Mouse (Mus musculus): Measurements from ENCODE around the gene Tns2. TPM values are rescaled to one million over a fixed set of nuclear protein-coding genes. Genes with fewer than 3 reads are reported as not detected.

Gene Tns2
- polyA plus RNA-seq, 1 experiment from 2014 or later, result 8.9 TPM

DNA sequence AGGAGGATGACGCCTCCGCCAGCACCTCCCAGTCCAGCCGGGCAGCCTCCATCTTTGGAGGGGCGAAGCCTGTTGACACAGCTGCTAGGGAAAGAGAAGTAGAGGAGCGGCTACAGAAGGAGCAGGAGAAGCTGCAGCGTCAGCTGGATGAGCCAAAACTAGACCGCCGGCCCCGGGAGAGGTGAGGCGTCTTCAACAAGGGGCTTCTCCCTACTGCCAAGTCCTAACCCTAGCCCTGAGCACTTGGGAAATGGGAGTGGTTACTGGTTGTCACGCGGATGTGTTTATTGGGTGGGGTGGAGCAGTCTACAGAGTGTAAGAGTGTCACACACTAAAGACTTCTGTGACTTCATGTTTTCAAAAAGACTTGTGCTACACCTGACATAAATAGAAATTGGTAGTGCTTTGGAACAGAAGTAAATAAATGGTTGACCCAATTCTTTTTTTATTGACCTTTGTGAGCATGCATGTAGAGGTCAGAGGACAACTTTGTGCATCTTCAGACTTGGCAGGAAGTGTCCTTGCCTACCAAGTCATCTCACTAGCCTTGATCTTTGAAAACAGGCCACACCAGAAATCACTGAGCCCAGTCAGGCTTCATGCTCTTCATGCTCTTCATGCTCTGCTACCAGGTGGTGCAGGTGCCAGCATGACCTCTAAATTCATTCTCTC is 10.2 kb upstream of the Tns2 start:
- DNase-seq, result no peak
- 91% methylated on average over 12 of the region's 12 CpGs for WGBS
- Histone ChIP-seq H3K4me2 (ENCODE audit: low read length) (no peak overlapping the region), H3K9me3 (ENCODE audit: control insufficient read depth, low read length) (no peaks in the 10 kb centered on the region), H3K9ac (replicated peaks; ENCODE audit: low read length) (no peak overlapping the region), H3K27ac (replicated peaks; ENCODE audit: low read depth, low read length) (no peak overlapping the region), H3K4me1 (ENCODE audit: control insufficient read depth, insufficient read depth, low read length) (no peaks in the 10 kb centered on the region), H3K27me3 (ENCODE audit: control insufficient read depth, insufficient read depth, low read length) (no peaks in the 10 kb centered on the region), H3K4me3 (replicated peaks; ENCODE audit: low read depth, low read length) (no peak overlapping the region), H3K36me3 (ENCODE audit: control insufficient read depth, insufficient read depth, low read length) (peaks cover 98% of the 10 kb centered on the region)
- ATAC-seq (ENCODE audit: low FRiP score, low TSS enrichment), result no peak

DNA sequence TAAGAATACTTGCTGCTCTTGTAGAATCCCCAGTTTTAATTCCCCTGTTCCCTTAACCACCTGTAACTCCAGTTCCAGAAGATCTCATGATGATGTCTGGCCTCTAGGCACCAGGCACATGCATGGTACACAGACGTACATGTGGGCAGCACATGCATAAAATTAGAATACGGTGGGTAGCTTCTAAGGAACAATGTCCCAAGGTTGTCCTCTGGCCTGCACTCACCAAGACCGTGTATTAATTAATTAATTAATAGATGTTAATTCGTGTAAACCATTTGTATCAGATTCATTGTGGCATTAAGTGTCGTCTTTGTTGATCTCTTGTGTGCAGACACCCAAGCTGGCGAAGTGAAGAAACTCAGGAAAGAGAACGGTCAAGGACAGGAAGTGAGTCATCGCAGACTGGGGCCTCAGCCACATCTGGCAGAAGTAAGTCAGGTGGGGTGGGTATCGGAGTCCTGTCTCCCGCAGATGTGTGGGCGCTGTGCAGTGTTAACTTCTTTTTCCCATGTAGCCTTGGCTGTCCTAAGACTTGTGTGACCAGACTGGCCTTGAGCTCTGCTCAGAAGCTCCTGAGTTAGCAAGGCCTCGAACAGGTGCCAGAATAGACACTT is 9.0 kb upstream of the Tns2 start:
- Histone ChIP-seq H3K4me3 (replicated peaks; ENCODE audit: low read depth, low read length) (no peak overlapping the region), H3K4me2 (ENCODE audit: low read length) (no peak overlapping the region), H3K9ac (replicated peaks; ENCODE audit: low read length) (no peak overlapping the region), H3K9me3 (ENCODE audit: control insufficient read depth, low read length) (no peaks in the 10 kb centered on the region), H3K36me3 (ENCODE audit: control insufficient read depth, insufficient read depth, low read length) (peaks cover 100% of the 10 kb centered on the region), H3K27ac (replicated peaks; ENCODE audit: low read depth, low read length) (no peak overlapping the region), H3K27me3 (ENCODE audit: control insufficient read depth, insufficient read depth, low read length) (no peaks in the 10 kb centered on the region), H3K4me1 (ENCODE audit: control insufficient read depth, insufficient read depth, low read length) (no peaks in the 10 kb centered on the region)
- WGBS, result 92% methylated on average over 12 of the region's 12 CpGs
- ATAC-seq (ENCODE audit: low FRiP score, low TSS enrichment) (no peak), DNase-seq (no peak)

DNA sequence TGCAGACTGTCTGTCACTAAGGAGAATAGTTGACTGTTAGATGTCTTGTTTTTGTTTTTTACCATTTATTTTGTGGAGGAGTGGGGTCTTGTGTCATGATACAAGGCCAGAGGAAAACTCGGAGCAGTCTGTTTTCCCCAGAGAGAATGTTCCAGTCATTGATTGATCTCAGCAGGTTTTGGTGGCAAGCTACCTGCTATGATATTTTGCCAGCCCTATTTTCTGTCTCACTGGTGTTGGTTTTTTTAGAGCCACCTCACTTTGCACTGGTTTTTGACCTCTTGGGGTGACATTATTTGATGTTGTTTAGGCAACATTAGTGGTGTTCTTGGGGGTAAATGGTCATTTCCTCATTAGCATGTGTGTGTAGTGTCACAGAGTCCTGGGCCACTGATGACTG is 8.5 kb upstream of the Tns2 start:
- H3K27me3 ChIP-seq (ENCODE audit: control insufficient read depth, insufficient read depth, low read length), result no peaks in the 10 kb centered on the region
- no peak overlapping the region for H3K9ac ChIP-seq (replicated peaks; ENCODE audit: low read length)
- no peak overlapping the region for H3K4me3 ChIP-seq (replicated peaks; ENCODE audit: low read depth, low read length)
- ATAC-seq (ENCODE audit: low FRiP score, low TSS enrichment), result no peak
- peaks cover 99% of the 10 kb centered on the region for H3K36me3 ChIP-seq (ENCODE audit: control insufficient read depth, insufficient read depth, low read length)
- H3K9me3 ChIP-seq (ENCODE audit: control insufficient read depth, low read length), result no peaks in the 10 kb centered on the region
- no peaks in the 10 kb centered on the region for H3K4me1 ChIP-seq (ENCODE audit: control insufficient read depth, insufficient read depth, low read length)
- WGBS, result 86% methylated on average over 1 of the region's 1 CpGs
- no peak overlapping the region for H3K27ac ChIP-seq (replicated peaks; ENCODE audit: low read depth, low read length)
- no peak for DNase-seq
- H3K4me2 ChIP-seq (ENCODE audit: low read length), result no peak overlapping the region

DNA sequence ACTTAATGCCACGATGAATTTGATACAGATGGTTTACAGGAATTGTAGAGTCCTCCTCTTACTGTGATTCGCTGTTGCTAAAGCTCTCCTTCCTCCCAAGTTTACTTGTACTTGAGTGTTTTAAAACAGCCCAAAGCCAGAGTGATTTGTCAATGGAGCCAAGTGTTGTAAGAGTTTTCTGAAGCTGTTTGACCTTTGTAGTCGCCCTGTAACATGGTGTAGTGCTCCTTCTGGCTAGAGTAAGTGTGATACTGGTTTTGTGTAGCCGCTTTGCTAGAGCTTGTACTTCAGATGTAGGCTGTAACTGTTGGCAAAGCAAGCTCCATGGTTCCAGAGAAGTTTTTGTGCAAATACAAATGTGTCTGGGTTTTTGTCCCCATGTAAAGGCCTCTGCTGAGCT is 8.0 kb upstream of the Tns2 start:
- H3K9me3 ChIP-seq (ENCODE audit: control insufficient read depth, low read length), result no peaks in the 10 kb centered on the region
- H3K4me2 ChIP-seq (ENCODE audit: low read length), result no peak overlapping the region
- no peak for DNase-seq
- no peaks in the 10 kb centered on the region for H3K27me3 ChIP-seq (ENCODE audit: control insufficient read depth, insufficient read depth, low read length)
- H3K4me1 ChIP-seq (ENCODE audit: control insufficient read depth, insufficient read depth, low read length), result no peaks in the 10 kb centered on the region
- no peak overlapping the region for H3K9ac ChIP-seq (replicated peaks; ENCODE audit: low read length)
- peaks cover 97% of the 10 kb centered on the region for H3K36me3 ChIP-seq (ENCODE audit: control insufficient read depth, insufficient read depth, low read length)
- WGBS, result 92% methylated on average over 4 of the region's 4 CpGs
- no peak overlapping the region for H3K4me3 ChIP-seq (replicated peaks; ENCODE audit: low read depth, low read length)
- no peak for ATAC-seq (ENCODE audit: low FRiP score, low TSS enrichment)
- H3K27ac ChIP-seq (replicated peaks; ENCODE audit: low read depth, low read length), result no peak overlapping the region

GRCm38 (mm10) chr15:102094157-102094556 is 6.1 kb upstream of the Tns2 start:
- no peak overlapping the region for H3K4me3 ChIP-seq (replicated peaks; ENCODE audit: low read depth, low read length)
- H3K9ac ChIP-seq (replicated peaks; ENCODE audit: low read length), result no peak overlapping the region
- no peaks in the 10 kb centered on the region for H3K9me3 ChIP-seq (ENCODE audit: control insufficient read depth, low read length)
- H3K36me3 ChIP-seq (ENCODE audit: control insufficient read depth, insufficient read depth, low read length), result peaks cover 89% of the 10 kb centered on the region
- ATAC-seq (ENCODE audit: low FRiP score, low TSS enrichment) (no peak), DNase-seq (no peak)
- no peak overlapping the region for H3K27ac ChIP-seq (replicated peaks; ENCODE audit: low read depth, low read length)
- H3K4me1 ChIP-seq (ENCODE audit: control insufficient read depth, insufficient read depth, low read length), result no peaks in the 10 kb centered on the region
- H3K27me3 ChIP-seq (ENCODE audit: control insufficient read depth, insufficient read depth, low read length), result no peaks in the 10 kb centered on the region
- WGBS, result 73% methylated on average over 2 of the region's 2 CpGs
- H3K4me2 ChIP-seq (ENCODE audit: low read length), result no peak overlapping the region

GRCm38 (mm10) chr15:102094988-102095387 is 5.2 kb upstream of the Tns2 start:
- Histone ChIP-seq H3K9me3 (ENCODE audit: control insufficient read depth, low read length) (no peaks in the 10 kb centered on the region), H3K4me1 (ENCODE audit: control insufficient read depth, insufficient read depth, low read length) (no peaks in the 10 kb centered on the region; the same call in 1 of the 2 replicates), H3K27ac (replicated peaks; ENCODE audit: low read depth, low read length) (no peak overlapping the region), H3K4me3 (replicated peaks; ENCODE audit: low read depth, low read length) (no peak overlapping the region), H3K27me3 (ENCODE audit: control insufficient read depth, insufficient read depth, low read length) (no peaks in the 10 kb centered on the region), H3K4me2 (ENCODE audit: low read length) (no peak overlapping the region), H3K36me3 (ENCODE audit: control insufficient read depth, insufficient read depth, low read length) (peaks cover 81% of the 10 kb centered on the region), H3K9ac (replicated peaks; ENCODE audit: low read length) (no peak overlapping the region)
- 92% methylated on average over 16 of the region's 16 CpGs for WGBS
- no peak for ATAC-seq (ENCODE audit: low FRiP score, low TSS enrichment)
- DNase-seq, result no peak

- Histone ChIP-seq H3K9ac (replicated peaks; ENCODE audit: low read length) (no peak overlapping the region), H3K36me3 (ENCODE audit: control insufficient read depth, insufficient read depth, low read length) (peaks cover 57% of the 10 kb centered on the region), H3K9me3 (ENCODE audit: control insufficient read depth, low read length) (no peaks in the 10 kb centered on the region), H3K4me1 (ENCODE audit: control insufficient read depth, insufficient read depth, low read length) (peaks cover 7% of the 10 kb centered on the region; the same call in 1 of the 2 replicates), H3K4me2 (ENCODE audit: low read length) (no peak overlapping the region), H3K4me3 (replicated peaks; ENCODE audit: low read depth, low read length) (no peak overlapping the region), H3K27ac (replicated peaks; ENCODE audit: low read depth, low read length) (no peak overlapping the region), H3K27me3 (ENCODE audit: control insufficient read depth, insufficient read depth, low read length) (peaks cover 11% of the 10 kb centered on the region; the same call in 1 of the 2 replicates)
- WGBS, result 89% methylated on average over 8 of the region's 8 CpGs
- ATAC-seq (ENCODE audit: low FRiP score, low TSS enrichment), result no peak
- DNase-seq, result no peak
These were observed 2.9 kb upstream of the Tns2 start for GRCm38 (mm10) chr15:102097147-102097915.

DNA sequence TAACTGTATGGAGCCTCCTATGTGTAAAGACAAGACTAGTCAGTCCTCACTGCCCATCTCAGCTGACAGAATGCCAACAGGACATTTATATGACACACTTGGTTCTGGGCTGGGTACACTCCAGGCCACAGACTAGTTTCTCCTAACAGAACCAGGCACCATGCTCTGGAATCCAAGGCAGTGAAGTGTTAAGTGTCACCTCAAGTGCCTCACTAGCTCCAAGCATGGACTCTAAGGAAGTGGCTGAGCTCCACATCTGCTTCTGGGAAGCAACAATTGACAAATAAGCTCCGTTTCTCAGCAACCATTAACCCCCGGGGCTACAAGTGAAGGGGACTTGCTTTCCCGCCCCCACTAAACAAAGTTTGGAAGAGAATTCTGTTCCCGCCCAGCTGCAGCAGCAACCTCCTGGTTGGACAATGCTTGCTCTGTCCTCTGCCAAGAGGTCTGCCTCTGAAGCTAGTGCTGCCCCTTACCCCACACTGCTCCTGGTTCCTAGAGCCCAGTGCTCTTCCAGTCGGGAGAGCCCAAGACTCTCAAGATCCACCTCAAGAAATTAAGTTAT is 2.1 kb upstream of the Tns2 start:
- H3K36me3 ChIP-seq (ENCODE audit: control insufficient read depth, insufficient read depth, low read length), result peaks cover 50% of the 10 kb centered on the region
- no peak for DNase-seq

More for the DNA sequence above, 2.1 kb upstream of the Tns2 start:
- peaks cover 17% of the 10 kb centered on the region; the same call in 1 of the 2 replicates for H3K27me3 ChIP-seq (ENCODE audit: control insufficient read depth, insufficient read depth, low read length)
- no peaks in the 10 kb centered on the region for H3K9me3 ChIP-seq (ENCODE audit: control insufficient read depth, low read length)
- H3K4me3 ChIP-seq (replicated peaks; ENCODE audit: low read depth, low read length), result no peak overlapping the region
- no peak for ATAC-seq (ENCODE audit: low FRiP score, low TSS enrichment)
- peaks cover 10% of the 10 kb centered on the region; the same call in 1 of the 2 replicates for H3K4me1 ChIP-seq (ENCODE audit: control insufficient read depth, insufficient read depth, low read length)
- H3K9ac ChIP-seq (replicated peaks; ENCODE audit: low read length), result no peak overlapping the region
- H3K4me2 ChIP-seq (ENCODE audit: low read length), result no peak overlapping the region
- WGBS, result 26% methylated on average over 5 of the region's 5 CpGs
- H3K27ac ChIP-seq (replicated peaks; ENCODE audit: low read depth, low read length), result no peak overlapping the region

Data from midbrain, embryonic 14.5 days (tissue).